Mouse (Mus musculus): ENCODE data around the gene Scgb1a1. TPM values are rescaled to one million over a fixed set of nuclear protein-coding genes. Genes with fewer than 3 reads are reported as not detected.

The Scgb1a1 gene
- polyA plus RNA-seq, 1 experiment, result 174 TPM

DNA sequence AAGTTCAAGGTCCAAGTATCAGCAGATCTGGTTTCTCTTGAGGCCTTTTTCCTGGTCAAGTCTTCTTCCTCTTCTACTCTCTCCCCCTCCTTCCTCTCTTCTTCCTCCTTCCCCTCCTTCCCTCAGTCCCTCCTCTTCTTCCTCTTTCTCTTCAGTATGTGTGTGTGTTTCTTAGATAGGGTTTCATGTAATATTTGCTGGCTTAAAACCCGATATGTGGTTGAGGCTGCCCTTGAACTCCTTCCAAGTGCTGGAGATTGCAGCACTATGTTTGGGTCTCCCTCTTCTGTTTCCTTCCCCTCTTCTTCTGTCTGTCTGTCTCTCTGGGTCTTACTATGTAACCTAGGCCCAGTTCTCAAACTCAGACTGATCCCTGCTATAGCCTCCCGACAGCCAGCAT, 24.9 kb downstream of the Scgb1a1 start:
- TF ChIP-seq CTCF (IDR thresholded peaks at IDR 0.05; ENCODE audit: borderline replicate concordance, control insufficient read depth, extremely low read depth, insufficient read depth, low read length, poor library complexity), result no peak
- no peak for TF ChIP-seq POLR2A (IDR thresholded peaks at IDR 0.05; ENCODE audit: control insufficient read depth, extremely low read depth, insufficient read depth, low read length, poor library complexity)
- no peak overlapping the region for H3K27ac ChIP-seq (ENCODE audit: control insufficient read depth, insufficient read depth, low read length)
- no peaks in the 10 kb centered on the region for H3K36me3 ChIP-seq (ENCODE audit: control insufficient read depth, insufficient read depth, low read length)
- peaks cover 24% of the 10 kb centered on the region for H3K4me1 ChIP-seq (replicated peaks; ENCODE audit: control insufficient read depth, insufficient read depth, low read length)
- DNase-seq, result no peak
- WGBS, result 46% methylated on average over 2 of the region's 2 CpGs
- H3K4me3 ChIP-seq (ENCODE audit: control insufficient read depth, insufficient read depth, low read length), result no peak overlapping the region
- no peaks in the 10 kb centered on the region for H3K27me3 ChIP-seq (ENCODE audit: control insufficient read depth, insufficient read depth, low read length)

DNA sequence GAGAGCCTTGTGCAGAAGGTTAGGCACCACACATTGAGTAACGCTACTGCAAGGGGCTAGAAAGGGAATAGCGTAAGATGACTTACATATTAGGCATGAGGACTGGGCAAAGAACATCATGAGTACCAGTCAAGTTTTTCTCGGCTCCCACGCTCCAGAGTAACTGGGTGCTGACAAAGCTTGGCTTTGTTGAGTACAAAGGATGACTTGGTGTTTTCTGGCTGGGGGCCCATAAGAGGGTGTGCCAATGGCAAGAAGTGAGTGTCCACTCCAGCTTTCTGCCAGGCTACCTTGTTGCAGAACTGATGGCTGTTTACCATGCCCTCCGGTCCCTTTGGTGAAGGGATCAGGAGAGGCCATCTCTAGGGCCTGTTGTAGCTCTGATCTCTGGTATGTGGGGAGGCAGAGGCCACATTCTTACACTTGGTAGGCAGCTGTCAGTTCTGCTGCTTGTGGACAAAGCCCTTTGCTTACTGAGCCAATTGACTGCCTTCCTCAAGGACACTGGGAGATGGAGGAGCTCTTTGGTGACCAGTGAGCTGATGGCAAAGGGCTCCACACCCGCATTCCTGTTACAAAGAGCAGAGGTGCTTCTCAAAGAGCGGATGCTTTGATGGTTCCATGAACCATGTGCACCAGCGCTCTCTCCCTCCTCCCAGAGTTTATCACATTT, 26.4 kb downstream of the Scgb1a1 start:
- Histone ChIP-seq H3K27me3 (ENCODE audit: control insufficient read depth, insufficient read depth, low read length) (no peaks in the 10 kb centered on the region), H3K4me1 (replicated peaks; ENCODE audit: control insufficient read depth, insufficient read depth, low read length) (peaks cover 20% of the 10 kb centered on the region), H3K4me3 (ENCODE audit: control insufficient read depth, insufficient read depth, low read length) (no peak overlapping the region), H3K27ac (ENCODE audit: control insufficient read depth, insufficient read depth, low read length) (no peak overlapping the region), H3K36me3 (ENCODE audit: control insufficient read depth, insufficient read depth, low read length) (no peaks in the 10 kb centered on the region)
- no peak for TF ChIP-seq CTCF (IDR thresholded peaks at IDR 0.05; ENCODE audit: borderline replicate concordance, control insufficient read depth, extremely low read depth, insufficient read depth, low read length, poor library complexity)
- DNase-seq, result no peak
- 98% methylated on average over 8 of the region's 8 CpGs for whole genome bisulfite sequencing

DNA sequence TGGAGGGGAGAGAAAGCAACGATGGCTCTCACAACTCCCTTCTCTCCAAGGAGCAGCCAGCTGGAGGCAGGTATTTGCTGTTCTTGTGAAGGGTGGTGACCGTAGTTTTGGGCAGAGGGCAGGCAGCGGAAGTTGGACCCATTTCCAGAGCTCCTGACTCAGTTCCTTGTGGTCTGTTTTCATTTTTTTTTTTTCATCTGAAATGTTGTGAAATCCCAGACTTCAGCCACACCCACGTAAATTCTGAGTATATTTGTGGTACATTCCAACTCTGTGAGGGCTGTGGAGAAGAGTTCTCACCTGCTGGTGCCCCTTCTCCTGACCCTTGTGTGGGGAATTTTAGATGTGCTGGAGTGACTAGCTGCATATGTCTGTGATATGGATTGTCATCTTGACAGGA, 27.7 kb downstream of the Scgb1a1 start:
- Histone ChIP-seq H3K36me3 (ENCODE audit: control insufficient read depth, insufficient read depth, low read length) (no peaks in the 10 kb centered on the region), H3K4me3 (ENCODE audit: control insufficient read depth, insufficient read depth, low read length) (no peak overlapping the region), H3K27me3 (ENCODE audit: control insufficient read depth, insufficient read depth, low read length) (no peaks in the 10 kb centered on the region), H3K27ac (ENCODE audit: control insufficient read depth, insufficient read depth, low read length) (no peak overlapping the region), H3K4me1 (replicated peaks; ENCODE audit: control insufficient read depth, insufficient read depth, low read length) (peaks cover 9% of the 10 kb centered on the region)
- TF ChIP-seq POLR2A (IDR thresholded peaks at IDR 0.05; ENCODE audit: control insufficient read depth, extremely low read depth, insufficient read depth, low read length, poor library complexity) (no peak), CTCF (IDR thresholded peaks at IDR 0.05; ENCODE audit: borderline replicate concordance, control insufficient read depth, extremely low read depth, insufficient read depth, low read length, poor library complexity) (no peak)
- DNase-seq, result no peak
- 92% methylated on average over 4 of the region's 4 CpGs for WGBS

DNA sequence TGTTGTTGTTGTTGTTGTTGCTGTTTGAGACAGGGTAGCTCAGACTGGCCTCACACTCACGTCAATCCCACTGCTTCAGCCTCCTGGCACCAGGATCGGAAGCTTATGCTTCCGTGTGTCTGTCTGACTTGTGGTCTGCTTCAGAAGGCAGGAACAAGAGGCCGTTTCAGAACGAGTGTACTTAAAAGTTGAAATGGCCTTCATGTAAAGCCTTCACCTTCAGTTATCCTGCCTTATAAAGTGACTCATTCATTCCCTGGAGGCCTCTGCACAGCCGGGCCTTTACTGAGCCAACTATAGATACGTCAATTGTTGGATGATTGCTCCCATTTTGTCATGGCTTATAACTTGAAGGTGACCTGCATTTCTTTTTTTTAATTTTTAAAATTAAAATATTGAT, 28.4 kb downstream of the Scgb1a1 start:
- Histone ChIP-seq H3K4me3 (ENCODE audit: control insufficient read depth, insufficient read depth, low read length) (no peak overlapping the region), H3K27ac (ENCODE audit: control insufficient read depth, insufficient read depth, low read length) (no peak overlapping the region), H3K36me3 (ENCODE audit: control insufficient read depth, insufficient read depth, low read length) (no peaks in the 10 kb centered on the region), H3K27me3 (ENCODE audit: control insufficient read depth, insufficient read depth, low read length) (no peaks in the 10 kb centered on the region), H3K4me1 (replicated peaks; ENCODE audit: control insufficient read depth, insufficient read depth, low read length) (peaks cover 8% of the 10 kb centered on the region)
- TF ChIP-seq POLR2A (IDR thresholded peaks at IDR 0.05; ENCODE audit: control insufficient read depth, extremely low read depth, insufficient read depth, low read length, poor library complexity) (no peak), CTCF (IDR thresholded peaks at IDR 0.05; ENCODE audit: borderline replicate concordance, control insufficient read depth, extremely low read depth, insufficient read depth, low read length, poor library complexity) (no peak)
- no peak for DNase-seq
- 92% methylated on average over 7 of the region's 7 CpGs for WGBS

DNA sequence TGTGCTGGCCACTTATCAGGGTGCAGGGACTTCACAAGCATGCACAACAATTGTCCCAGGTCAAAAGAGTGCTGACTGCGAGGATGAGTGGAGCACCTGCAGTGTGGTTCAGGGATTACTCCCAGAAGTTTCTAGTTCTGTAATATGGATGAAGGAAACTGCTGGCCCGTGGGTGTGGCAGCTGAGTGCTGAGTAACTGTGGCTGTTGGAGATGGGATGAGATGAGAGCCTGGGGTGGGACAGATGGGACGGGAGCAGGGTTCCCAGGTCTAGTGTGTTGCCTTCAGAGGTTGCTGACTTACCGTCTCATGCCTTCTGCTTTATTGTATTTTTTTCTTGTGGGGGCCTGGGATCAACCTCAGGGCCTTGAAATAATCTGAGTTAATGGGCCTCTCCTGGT, 28.8 kb downstream of the Scgb1a1 start:
- H3K27me3 ChIP-seq (ENCODE audit: control insufficient read depth, insufficient read depth, low read length), result no peaks in the 10 kb centered on the region
- DNase-seq, result no peak
- WGBS, result 86% methylated on average over 4 of the region's 4 CpGs
- TF ChIP-seq CTCF (IDR thresholded peaks at IDR 0.05; ENCODE audit: borderline replicate concordance, control insufficient read depth, extremely low read depth, insufficient read depth, low read length, poor library complexity) (no peak), POLR2A (IDR thresholded peaks at IDR 0.05; ENCODE audit: control insufficient read depth, extremely low read depth, insufficient read depth, low read length, poor library complexity) (no peak)
- no peak overlapping the region for H3K4me3 ChIP-seq (ENCODE audit: control insufficient read depth, insufficient read depth, low read length)
- peaks cover 8% of the 10 kb centered on the region for H3K4me1 ChIP-seq (replicated peaks; ENCODE audit: control insufficient read depth, insufficient read depth, low read length)
- no peaks in the 10 kb centered on the region for H3K36me3 ChIP-seq (ENCODE audit: control insufficient read depth, insufficient read depth, low read length)
- no peak overlapping the region for H3K27ac ChIP-seq (ENCODE audit: control insufficient read depth, insufficient read depth, low read length)

DNA sequence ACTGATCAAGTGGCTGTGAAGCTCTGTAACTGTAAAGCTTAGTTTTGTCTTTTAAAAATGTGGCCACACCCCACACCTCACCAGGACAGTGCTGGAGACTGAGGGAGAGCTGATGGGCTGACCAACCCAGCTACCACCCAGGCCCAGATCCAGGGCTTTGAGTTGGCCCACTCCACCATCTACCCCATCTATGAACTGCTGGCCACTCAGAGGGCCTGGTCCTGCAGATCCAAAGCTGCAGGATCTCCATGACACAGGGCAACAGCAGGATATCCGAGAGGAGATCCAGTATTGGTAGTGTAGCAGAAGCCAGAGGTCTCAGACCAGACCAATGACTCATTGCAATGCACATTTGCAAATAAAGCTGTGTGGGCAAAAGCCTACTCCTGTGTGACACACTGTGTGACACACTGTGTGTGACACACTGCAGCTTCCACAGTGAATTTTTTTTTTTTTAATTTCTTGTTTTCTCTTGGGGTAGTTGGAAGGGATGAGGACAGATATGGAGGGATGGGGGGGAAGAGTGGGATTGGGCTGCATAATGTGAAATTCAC, 29.4 kb downstream of the Scgb1a1 start:
- Histone ChIP-seq H3K4me1 (replicated peaks; ENCODE audit: control insufficient read depth, insufficient read depth, low read length) (peaks cover 11% of the 10 kb centered on the region), H3K36me3 (ENCODE audit: control insufficient read depth, insufficient read depth, low read length) (no peaks in the 10 kb centered on the region), H3K4me3 (ENCODE audit: control insufficient read depth, insufficient read depth, low read length) (no peak overlapping the region), H3K27me3 (ENCODE audit: control insufficient read depth, insufficient read depth, low read length) (no peaks in the 10 kb centered on the region), H3K27ac (ENCODE audit: control insufficient read depth, insufficient read depth, low read length) (no peak overlapping the region)
- no peak for DNase-seq
- WGBS, result 93% methylated on average over 1 of the region's 1 CpGs
- TF ChIP-seq POLR2A (IDR thresholded peaks at IDR 0.05; ENCODE audit: control insufficient read depth, extremely low read depth, insufficient read depth, low read length, poor library complexity) (no peak), CTCF (IDR thresholded peaks at IDR 0.05; ENCODE audit: borderline replicate concordance, control insufficient read depth, extremely low read depth, insufficient read depth, low read length, poor library complexity) (no peak)

DNA sequence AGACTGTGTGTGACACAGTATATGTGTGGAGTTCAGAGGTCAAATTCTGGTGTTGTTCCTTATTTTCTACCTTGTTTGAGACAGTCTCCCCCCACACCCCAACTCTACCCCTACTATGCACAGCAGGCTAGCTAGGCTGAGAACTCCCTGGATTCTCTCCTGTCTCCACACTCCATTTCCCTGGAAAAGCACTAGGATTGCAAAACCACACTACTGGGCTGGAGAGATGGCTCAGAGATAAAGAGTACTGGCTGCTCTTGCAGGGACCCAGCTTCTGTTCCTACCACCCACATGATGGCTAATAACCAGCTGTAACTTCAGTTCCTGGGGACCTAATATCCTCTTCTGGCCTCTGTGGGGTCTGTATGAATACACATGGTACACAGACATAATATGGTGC, 30.1 kb downstream of the Scgb1a1 start:
- H3K36me3 ChIP-seq (ENCODE audit: control insufficient read depth, insufficient read depth, low read length), result no peaks in the 10 kb centered on the region
- no peak for DNase-seq
- no peaks in the 10 kb centered on the region for H3K27me3 ChIP-seq (ENCODE audit: control insufficient read depth, insufficient read depth, low read length)
- H3K4me1 ChIP-seq (replicated peaks; ENCODE audit: control insufficient read depth, insufficient read depth, low read length), result peaks cover 18% of the 10 kb centered on the region
- H3K4me3 ChIP-seq (ENCODE audit: control insufficient read depth, insufficient read depth, low read length), result no peak overlapping the region
- no peak overlapping the region for H3K27ac ChIP-seq (ENCODE audit: control insufficient read depth, insufficient read depth, low read length)
- no peak for TF ChIP-seq POLR2A (IDR thresholded peaks at IDR 0.05; ENCODE audit: control insufficient read depth, extremely low read depth, insufficient read depth, low read length, poor library complexity)
- no peak for TF ChIP-seq CTCF (IDR thresholded peaks at IDR 0.05; ENCODE audit: borderline replicate concordance, control insufficient read depth, extremely low read depth, insufficient read depth, low read length, poor library complexity)
